9 mouse cellular contexts compared by ENCODE assay signal in genomic region chr5:76973488-76973887, GRCm38 (mm10). TPM values are rescaled to one million over a fixed set of nuclear protein-coding genes. Genes with fewer than 3 reads are reported as not detected.
A peak's percentile ranks its signal among the peaks of the same experiment; 100 is the strongest.
DNase-seq lines count a peak whose midpoint lies in the region; ATAC-seq and TF ChIP-seq lines count a peak whose summit lies in the region.
"Had no signal": no experiment of that assay in that cellular context is flagged by ENCODE, and none has a peak within 500 bp of the region (broad histone marks: within the 10 kb centered on the region; RNA-seq: fewer than 3 reads in every experiment).

No protein-coding gene starts in this region.

- peaks cover 30% of the 10 kb centered on the region for H3K36me3 ChIP-seq in kidney, embryonic 16.5 days (ENCODE audit: insufficient read depth, low read length)
- peaks cover 35% of the 10 kb centered on the region for H3K36me3 ChIP-seq in embryonic facial prominence, embryonic 13.5 days
- peaks cover 6% of the 10 kb centered on the region; the same call in 1 of the 2 replicates for H3K36me3 ChIP-seq in intestine, embryonic 16.5 days (ENCODE audit: control insufficient read depth, insufficient read depth, low read length)
- peaks cover 4% of the 10 kb centered on the region; the same call in 1 of the 2 replicates for H3K36me3 ChIP-seq in midbrain, postnatal 0 days (ENCODE audit: insufficient read depth, low read length)
- H3K36me3 ChIP-seq in thymus, adult 2 months (ENCODE audit: control insufficient read depth, insufficient read depth, low read length), result peaks cover 10% of the 10 kb centered on the region

- H3K4me2 ChIP-seq in kidney, embryonic 16.5 days (replicated peaks; ENCODE audit: low read depth, low read length), result peak overlapping the region; percentile 83
- peak overlapping the region; percentile 89 for H3K4me2 ChIP-seq in embryonic facial prominence, embryonic 13.5 days
- H3K4me2 ChIP-seq in intestine, embryonic 16.5 days (ENCODE audit: low read depth, low read length), result peak overlapping the region; percentile 62
- peak overlapping the region; percentile 89 for H3K4me2 ChIP-seq in midbrain, postnatal 0 days (ENCODE audit: low read depth, low read length, poor library complexity, severe bottlenecking)

- TF ChIP-seq POLR2A in thymus, adult 2 months (IDR thresholded peaks at IDR 0.05; ENCODE audit: control insufficient read depth, extremely low read depth, insufficient read depth, low read length, poor library complexity), result no peak

- no peaks in the 10 kb centered on the region for H3K9me3 ChIP-seq in kidney, embryonic 16.5 days (ENCODE audit: low read length)
- H3K9me3 ChIP-seq in embryonic facial prominence, embryonic 13.5 days, result no peaks in the 10 kb centered on the region
- H3K9me3 ChIP-seq in intestine, embryonic 16.5 days (ENCODE audit: control insufficient read depth, low read length), result no peaks in the 10 kb centered on the region
- H3K9me3 ChIP-seq in midbrain, postnatal 0 days (ENCODE audit: low read length), result no peaks in the 10 kb centered on the region

- no peak overlapping the region for H3K27ac ChIP-seq in kidney, embryonic 16.5 days (ENCODE audit: low read length)
- H3K27ac ChIP-seq in embryonic facial prominence, embryonic 13.5 days, result no peak overlapping the region
- H3K27ac ChIP-seq in intestine, embryonic 16.5 days (ENCODE audit: low read length), result no peak overlapping the region
- no peak overlapping the region for H3K27ac ChIP-seq in midbrain, postnatal 0 days (ENCODE audit: low read depth, low read length)
- no peak overlapping the region for H3K27ac ChIP-seq in thymus, adult 2 months (ENCODE audit: control insufficient read depth, insufficient read depth, low read length)

- H3K27me3 ChIP-seq in kidney, embryonic 16.5 days (ENCODE audit: insufficient read depth, low read length), result no peaks in the 10 kb centered on the region
- H3K27me3 ChIP-seq in embryonic facial prominence, embryonic 13.5 days, result no peaks in the 10 kb centered on the region
- no peaks in the 10 kb centered on the region for H3K27me3 ChIP-seq in intestine, embryonic 16.5 days (replicated peaks; ENCODE audit: control insufficient read depth, insufficient read depth, low read length)
- H3K27me3 ChIP-seq in midbrain, postnatal 0 days (ENCODE audit: insufficient read depth, low read length), result no peaks in the 10 kb centered on the region
- no peaks in the 10 kb centered on the region for H3K27me3 ChIP-seq in thymus, adult 2 months (ENCODE audit: control insufficient read depth, insufficient read depth, low read length)

- WGBS in kidney, embryonic 16.5 days, result 65% methylated on average over 3 of the region's 3 CpGs
- WGBS in embryonic facial prominence, embryonic 13.5 days, result 76% methylated on average over 3 of the region's 3 CpGs
- 57% methylated on average over 3 of the region's 3 CpGs for WGBS in intestine, embryonic 16.5 days
- WGBS in midbrain, postnatal 0 days, result 78% methylated on average over 3 of the region's 3 CpGs
- WGBS in thymus, adult 2 months, result 43% methylated on average over 3 of the region's 3 CpGs

- peak overlapping the region; percentile 96 for H3K4me3 ChIP-seq in kidney, embryonic 16.5 days (ENCODE audit: low read length)
- peak overlapping the region; percentile 86 for H3K4me3 ChIP-seq in embryonic facial prominence, embryonic 13.5 days
- H3K4me3 ChIP-seq in intestine, embryonic 16.5 days (ENCODE audit: low read length), result peak overlapping the region; percentile 78
- peak overlapping the region; percentile 91 for H3K4me3 ChIP-seq in midbrain, postnatal 0 days (ENCODE audit: low read depth, low read length)
- no peak overlapping the region for H3K4me3 ChIP-seq in thymus, adult 2 months (ENCODE audit: control insufficient read depth, insufficient read depth, low read length)

- no peak for TF ChIP-seq CTCF in midbrain, postnatal 0 days (IDR thresholded peaks at IDR 0.05)
- TF ChIP-seq CTCF in thymus, adult 2 months (IDR thresholded peaks at IDR 0.05; ENCODE audit: borderline replicate concordance, control insufficient read depth, extremely low read depth, insufficient read depth, low read length, poor library complexity), result no peak

- H3K4me1 ChIP-seq in kidney, embryonic 16.5 days (ENCODE audit: insufficient read depth, low read length), result peaks cover 16% of the 10 kb centered on the region
- H3K4me1 ChIP-seq in embryonic facial prominence, embryonic 13.5 days, result peaks cover 21% of the 10 kb centered on the region
- H3K4me1 ChIP-seq in intestine, embryonic 16.5 days (ENCODE audit: control insufficient read depth, insufficient read depth, low read length), result peaks cover 11% of the 10 kb centered on the region; the same call in 1 of the 2 replicates
- peaks cover 13% of the 10 kb centered on the region; the same call in 1 of the 2 replicates for H3K4me1 ChIP-seq in midbrain, postnatal 0 days (ENCODE audit: insufficient read depth, low read length)
- H3K4me1 ChIP-seq in thymus, adult 2 months (replicated peaks; ENCODE audit: control insufficient read depth, insufficient read depth, low read length), result peaks cover 2% of the 10 kb centered on the region; the same call in 1 of the 2 replicates

- no peak for DNase-seq in kidney, adult 9 months
- DNase-seq in midbrain, postnatal 0 days (ENCODE audit: low spot score), result no peak
- DNase-seq in thymus, adult 2 months, result no peak
- no peak for DNase-seq in frontal cortex, postnatal 10 days (ENCODE audit: low spot score in 2 of 2)

- no peak overlapping the region; the same call in 1 of the 2 replicates for H3K9ac ChIP-seq in kidney, embryonic 16.5 days (replicated peaks; ENCODE audit: low read length)
- peak overlapping the region; percentile 88 for H3K9ac ChIP-seq in embryonic facial prominence, embryonic 13.5 days
- peak overlapping the region; percentile 92; the same call in 1 of the 2 replicates for H3K9ac ChIP-seq in intestine, embryonic 16.5 days (ENCODE audit: low read depth, low read length)
- H3K9ac ChIP-seq in midbrain, postnatal 0 days (replicated peaks; ENCODE audit: low read length, poor library complexity, severe bottlenecking), result 0 out of 2 replicates have a peak overlapping the region, but pooled peaks have one; percentile 90

- ATAC-seq in kidney, embryonic 16.5 days (ENCODE audit: low FRiP score, low TSS enrichment), result no peak
- no peak for ATAC-seq in embryonic facial prominence, embryonic 13.5 days (ENCODE audit: insufficient number of reproducible peaks, insufficient read depth, low FRiP score, low TSS enrichment, low read depth)
- ATAC-seq in intestine, embryonic 16.5 days, result no peak
- ATAC-seq in midbrain, postnatal 0 days (ENCODE audit: low FRiP score), result no peak
- ATAC-seq in activated CD4-positive, CD25-positive, alpha-beta regulatory T cell, adult 4 months, result no peak

RNA-seq across cellular contexts. Expression of gene Srp72, which starts 1.0 kb away (rescaled TPM):
- polyA plus RNA-seq in kidney, embryonic 16.5 days (2015; fragmentation: Nextera tagmentation; extraction: Ambion mirVana), result 98.0 and 104 TPM in 2 replicates
- 99.7 and 107 TPM in 2 replicates for polyA plus RNA-seq in embryonic facial prominence, embryonic 13.5 days (2015; fragmentation: Nextera tagmentation; extraction: Ambion mirVana)
- polyA plus RNA-seq in intestine, embryonic 16.5 days (2015; fragmentation: Nextera tagmentation; extraction: Ambion mirVana), result 80.8 and 90.7 TPM in 2 replicates
- total RNA-seq in midbrain, postnatal 0 days (2014; rRNA removed), result 69.8 and 80.3 TPM in 2 replicates
- polyA plus RNA-seq in midbrain, postnatal 0 days (2015; fragmentation: Nextera tagmentation; extraction: Ambion mirVana), result 74.3 and 76.7 TPM in 2 replicates
- polyA plus RNA-seq in activated CD4-positive, CD25-positive, alpha-beta regulatory T cell, adult 4 months (2017; shearing (Covaris generic)), result 100 to 1,000 TPM; 123 to 144 TPM
- polyA plus RNA-seq in thymus, adult 2 months (2012; rRNA removed), result 30.4 and 36.2 TPM in 2 replicates

RNA-seq across cellular contexts. Expression of gene Ppat, which starts 22.1 kb away (rescaled TPM):
- 42.0 and 42.4 TPM in 2 replicates for polyA plus RNA-seq in kidney, embryonic 16.5 days (2015; fragmentation: Nextera tagmentation; extraction: Ambion mirVana)
- polyA plus RNA-seq in embryonic facial prominence, embryonic 13.5 days (2015; fragmentation: Nextera tagmentation; extraction: Ambion mirVana), result 22.8 and 23.2 TPM in 2 replicates
- 21.0 and 22.1 TPM in 2 replicates for polyA plus RNA-seq in intestine, embryonic 16.5 days (2015; fragmentation: Nextera tagmentation; extraction: Ambion mirVana)
- 10.7 and 14.0 TPM in 2 replicates for total RNA-seq in midbrain, postnatal 0 days (2014; rRNA removed)
- 7.8 and 8.2 TPM in 2 replicates for polyA plus RNA-seq in midbrain, postnatal 0 days (2015; fragmentation: Nextera tagmentation; extraction: Ambion mirVana)
- polyA plus RNA-seq in activated CD4-positive, CD25-positive, alpha-beta regulatory T cell, adult 4 months (2017; shearing (Covaris generic)), result 10 to 100 TPM; 27.9 to 35.6 TPM
- 11.1 and 13.3 TPM in 2 replicates for polyA plus RNA-seq in thymus, adult 2 months (2012; rRNA removed)

RNA-seq across cellular contexts. Expression of gene Paics, which starts 22.4 kb away (rescaled TPM):
- polyA plus RNA-seq in kidney, embryonic 16.5 days (2015; fragmentation: Nextera tagmentation; extraction: Ambion mirVana), result 349 and 353 TPM in 2 replicates
- 279 and 283 TPM in 2 replicates for polyA plus RNA-seq in embryonic facial prominence, embryonic 13.5 days (2015; fragmentation: Nextera tagmentation; extraction: Ambion mirVana)
- 150 and 169 TPM in 2 replicates for polyA plus RNA-seq in intestine, embryonic 16.5 days (2015; fragmentation: Nextera tagmentation; extraction: Ambion mirVana)
- total RNA-seq in midbrain, postnatal 0 days (2014; rRNA removed), result 96.6 and 116 TPM in 2 replicates
- polyA plus RNA-seq in midbrain, postnatal 0 days (2015; fragmentation: Nextera tagmentation; extraction: Ambion mirVana), result 137 and 144 TPM in 2 replicates
- polyA plus RNA-seq in activated CD4-positive, CD25-positive, alpha-beta regulatory T cell, adult 4 months (2017; shearing (Covaris generic)), result 100 to 1,000 TPM; 185 to 199 TPM
- 70.4 and 75.9 TPM in 2 replicates for polyA plus RNA-seq in thymus, adult 2 months (2012; rRNA removed)

RNA-seq across cellular contexts. Expression of gene Arl9, which starts 30.4 kb away (rescaled TPM):
- polyA plus RNA-seq in kidney, embryonic 16.5 days (2015; fragmentation: Nextera tagmentation; extraction: Ambion mirVana), result not detected in 2 replicates
- not detected in 2 replicates for polyA plus RNA-seq in embryonic facial prominence, embryonic 13.5 days (2015; fragmentation: Nextera tagmentation; extraction: Ambion mirVana)
- polyA plus RNA-seq in intestine, embryonic 16.5 days (2015; fragmentation: Nextera tagmentation; extraction: Ambion mirVana), result not detected in 2 replicates
- not detected in 2 replicates for total RNA-seq in midbrain, postnatal 0 days (2014; rRNA removed)
- polyA plus RNA-seq in midbrain, postnatal 0 days (2015; fragmentation: Nextera tagmentation; extraction: Ambion mirVana), result not detected in 2 replicates
- polyA plus RNA-seq in activated CD4-positive, CD25-positive, alpha-beta regulatory T cell, adult 4 months (2017; shearing (Covaris generic)), result not detected
- polyA plus RNA-seq in thymus, adult 2 months (2012; rRNA removed), result not detected in 2 replicates

RNA-seq across cellular contexts. Expression of gene Thegl, which starts 42.3 kb away (rescaled TPM):
- polyA plus RNA-seq in kidney, embryonic 16.5 days (2015; fragmentation: Nextera tagmentation; extraction: Ambion mirVana), result 0.09 TPM in 1 of 2 replicates, not detected in the other
- 0.11 and 0.41 TPM in 2 replicates for polyA plus RNA-seq in embryonic facial prominence, embryonic 13.5 days (2015; fragmentation: Nextera tagmentation; extraction: Ambion mirVana)
- 0.86 and 1.6 TPM in 2 replicates for polyA plus RNA-seq in intestine, embryonic 16.5 days (2015; fragmentation: Nextera tagmentation; extraction: Ambion mirVana)
- 0.38 TPM in 1 of 2 replicates, not detected in the other for total RNA-seq in midbrain, postnatal 0 days (2014; rRNA removed)
- polyA plus RNA-seq in midbrain, postnatal 0 days (2015; fragmentation: Nextera tagmentation; extraction: Ambion mirVana), result 0.52 and 1.0 TPM in 2 replicates
- not detected for polyA plus RNA-seq in activated CD4-positive, CD25-positive, alpha-beta regulatory T cell, adult 4 months (2017; shearing (Covaris generic))
- not detected in 2 replicates for polyA plus RNA-seq in thymus, adult 2 months (2012; rRNA removed)
- polyA plus RNA-seq: large intestine, adult 2 months had no signal
